Mouse (Mus musculus) skeletal muscle tissue, adult 2 months (tissue): Measurements from ENCODE around the gene Csrp2.
A peak's percentile ranks its signal among the peaks of the same experiment; 100 is the strongest.

Source experiments
- DNase-seq: peaks from one replicate; pipeline ENCODE4 v3.0.0-alpha.2; 2012; ENCODE audit warnings: low read depth, low spot score

Gene Csrp2

GRCm38 (mm10) chr10:110919531-110920343 is at the start of gene Csrp2:
Csrp2 (plus strand) TSS chr10:110919789.
- DNase-seq: peak; percentile 86

DNA sequence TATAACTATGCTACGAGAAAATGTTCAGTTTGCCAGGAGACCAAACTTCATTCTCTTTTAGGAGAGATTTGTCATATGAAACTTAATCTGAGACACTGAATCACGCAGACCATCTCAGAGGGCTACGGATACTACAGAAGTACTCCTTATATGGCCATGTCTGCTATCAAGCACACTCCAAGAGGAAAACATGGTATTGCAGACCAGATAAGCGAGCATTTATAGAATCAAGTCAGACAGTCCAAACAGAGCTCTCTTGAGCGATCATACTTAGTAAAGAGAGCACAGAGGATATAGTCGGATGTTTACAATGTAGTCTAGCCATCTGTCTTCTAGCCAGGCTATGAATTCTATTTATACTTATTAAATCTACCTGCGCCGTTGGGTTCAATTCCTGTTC is 44.7 kb upstream of the Csrp2 start:
- no peak for DNase-seq

DNA sequence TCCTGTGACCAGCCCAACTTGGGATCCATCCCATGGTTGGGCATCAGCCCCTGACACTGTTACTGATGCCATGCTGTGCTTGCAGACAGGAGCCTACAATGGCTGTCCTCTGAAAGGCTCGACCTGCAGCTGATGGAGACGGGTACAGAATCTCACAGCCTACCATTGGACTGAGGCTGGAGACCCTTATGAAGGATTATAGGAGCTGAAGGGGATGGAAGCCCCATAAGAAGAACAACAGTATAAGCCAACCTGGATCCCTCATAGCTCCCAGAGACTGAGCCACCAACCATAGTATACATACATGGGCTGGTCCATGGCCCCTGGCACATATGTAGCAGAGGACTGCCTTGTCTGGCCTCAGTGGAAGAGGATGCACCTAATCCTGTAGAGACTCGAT is 42.6 kb upstream of the Csrp2 start:
- DNase-seq: no peak

- DNase-seq: no peak
Measured at GRCm38 (mm10) chr10:110877851-110878250, 41.7 kb upstream of the Csrp2 start.

GRCm38 (mm10) chr10:110878641-110879040 is 40.9 kb upstream of the Csrp2 start:
- no peak for DNase-seq

DNA sequence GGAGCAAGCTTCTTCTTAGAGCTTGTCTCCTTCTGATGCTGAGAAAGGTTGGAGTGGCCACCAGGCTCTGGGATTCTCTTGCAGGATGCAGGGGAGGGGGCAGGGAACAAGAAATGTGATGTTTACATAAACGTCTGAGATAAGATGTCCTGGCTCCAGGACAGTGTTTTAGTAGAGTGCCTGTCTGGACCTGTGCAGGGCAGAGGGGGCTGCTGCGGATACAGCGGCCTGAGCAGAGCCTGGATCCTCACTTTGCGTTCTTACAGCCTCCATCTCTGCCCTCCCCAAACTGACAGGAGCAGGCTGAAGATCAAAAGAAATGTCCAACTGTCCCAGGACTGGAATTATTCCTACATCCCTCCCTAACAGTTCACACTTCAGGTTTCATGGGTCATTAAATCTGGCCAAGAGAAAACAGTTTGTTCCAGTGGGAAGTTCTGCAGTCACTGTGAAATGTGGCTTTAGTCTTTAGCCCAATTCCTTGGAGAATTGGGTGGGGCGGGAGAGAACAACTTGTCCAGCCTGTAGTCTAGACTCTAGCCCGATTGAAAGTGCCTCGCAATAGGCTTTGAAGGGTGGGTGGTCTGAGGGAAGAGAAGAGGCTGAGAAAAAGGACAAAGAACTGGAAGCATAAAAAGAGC is 40.0 kb upstream of the Csrp2 start:
- DNase-seq: peak; percentile 57

GRCm38 (mm10) chr10:110881346-110881745 is 38.2 kb upstream of the Csrp2 start:
- DNase-seq: no peak

DNA sequence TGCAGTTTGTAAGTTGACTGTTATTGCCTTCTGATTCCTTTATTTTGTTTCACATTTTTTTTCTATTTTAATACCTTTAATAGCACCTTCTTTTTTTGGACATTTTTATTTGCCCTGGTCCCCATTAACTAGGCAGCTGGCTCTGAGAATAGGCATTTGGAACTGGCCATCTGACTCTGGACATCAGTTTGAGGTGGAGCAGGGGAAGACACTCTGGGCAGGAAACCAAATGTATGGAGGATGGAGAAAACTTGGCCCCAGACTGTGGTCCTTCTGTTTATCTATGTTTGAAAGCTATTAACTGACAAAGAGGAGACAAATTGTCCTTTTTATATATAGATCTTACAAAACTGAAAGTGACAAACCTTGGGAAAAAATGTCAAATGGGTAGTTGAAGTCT is 36.9 kb upstream of the Csrp2 start:
- no peak for DNase-seq

- no peak for DNase-seq
Measured at GRCm38 (mm10) chr10:110890656-110891272, 28.8 kb upstream of the Csrp2 start.

GRCm38 (mm10) chr10:110899744-110900501 is 19.7 kb upstream of the Csrp2 start:
- peak; percentile 45 for DNase-seq

DNA sequence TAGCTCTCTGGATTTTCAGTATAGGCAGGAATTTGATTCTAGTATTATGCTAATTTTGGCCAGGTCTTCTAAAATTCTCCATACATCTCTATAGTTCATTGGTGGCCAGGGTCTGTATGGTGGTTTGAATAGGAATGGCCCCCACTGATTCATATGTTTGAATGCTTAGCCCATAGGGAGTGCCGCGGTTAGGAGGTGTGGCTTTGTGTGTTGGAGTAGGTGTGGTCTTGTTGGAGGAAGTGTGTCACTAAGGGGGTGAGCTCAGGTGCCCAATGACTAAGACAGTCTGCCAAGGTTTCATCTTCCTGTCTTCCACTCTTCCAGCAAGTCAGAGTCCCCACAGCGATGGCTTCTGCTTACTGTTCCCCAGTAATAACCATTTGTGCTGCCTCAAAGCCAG is 15.7 kb upstream of the Csrp2 start:
- no peak for DNase-seq

DNA sequence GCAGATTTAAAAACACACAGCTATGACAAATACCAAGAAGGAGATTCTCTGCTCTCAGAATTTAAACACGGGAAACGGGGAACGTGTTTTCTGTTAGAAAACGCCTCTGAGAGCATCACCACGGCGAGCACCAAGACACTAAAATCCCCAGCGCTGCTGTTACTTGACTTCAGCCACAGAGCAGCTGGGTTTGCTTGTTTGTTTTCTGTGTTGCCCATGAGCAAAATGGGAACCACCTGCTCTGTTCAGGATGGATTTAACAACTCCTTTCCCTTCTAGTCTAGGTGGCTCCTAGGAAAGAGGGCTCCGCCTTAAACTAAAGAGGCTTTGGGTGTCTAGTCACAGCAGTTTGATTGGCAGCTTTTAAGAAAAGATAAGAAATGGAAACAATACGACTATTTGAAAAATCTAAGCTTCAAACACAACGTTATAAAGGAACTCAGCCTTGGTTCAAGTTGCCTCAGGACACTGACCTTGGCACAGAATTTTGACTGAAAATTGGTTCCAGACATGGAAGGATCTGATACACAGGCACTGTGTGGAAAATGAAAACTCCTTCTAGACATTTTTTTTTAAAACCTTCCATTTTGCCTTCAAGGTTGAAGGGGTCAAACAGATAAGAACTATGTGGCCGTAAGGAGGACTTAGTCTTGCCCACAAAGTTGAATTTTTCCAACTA is 2.8 kb upstream of the Csrp2 start:
- DNase-seq: no peak

DNA sequence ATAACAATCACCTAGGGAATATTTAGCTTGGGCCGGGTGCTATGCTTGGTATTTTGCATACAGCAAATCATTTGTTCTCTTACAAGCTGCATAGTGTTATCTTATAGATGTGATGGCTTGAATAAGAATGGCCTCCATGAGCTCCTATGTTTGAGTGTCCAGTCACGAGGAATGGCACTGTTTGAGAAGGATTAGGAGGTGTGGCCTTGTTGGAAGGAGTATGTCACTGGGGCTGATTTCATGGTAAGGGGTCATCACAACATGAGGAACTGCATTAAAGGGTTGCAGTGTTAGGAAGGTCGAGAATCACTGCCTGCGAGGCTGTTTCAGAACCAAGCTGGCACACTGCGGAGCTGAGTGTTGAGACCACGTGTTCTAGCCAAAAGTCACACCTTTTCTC is 2.1 kb upstream of the Csrp2 start:
- DNase-seq: no peak

- DNase-seq: no peak
Measured at GRCm38 (mm10) chr10:110918414-110919391, 886 bp upstream of the Csrp2 start.

- DNase-seq: no peak
Measured at GRCm38 (mm10) chr10:110920368-110920950, 870 bp downstream of the Csrp2 start.

DNA sequence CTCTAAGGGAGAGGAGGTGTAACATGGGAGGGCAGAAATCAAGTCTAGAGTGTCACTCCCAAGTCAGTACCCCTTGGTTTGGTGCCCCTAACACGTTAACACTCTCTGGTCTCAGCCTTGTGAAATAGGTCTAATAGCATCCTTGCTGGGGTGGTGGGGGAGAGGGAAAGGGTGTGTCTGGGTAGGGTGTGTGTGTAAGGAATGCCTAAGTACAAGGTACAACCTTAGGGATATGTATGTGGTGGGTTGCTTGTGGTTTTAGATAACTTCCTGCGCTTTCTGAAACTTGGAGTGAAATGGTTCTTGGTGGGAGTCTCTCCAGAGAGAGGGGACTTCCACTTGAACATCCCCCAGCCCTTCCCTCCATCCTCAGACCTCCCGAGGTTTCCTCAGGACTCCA is 2.3 kb downstream of the Csrp2 start:
- DNase-seq: no peak

DNA sequence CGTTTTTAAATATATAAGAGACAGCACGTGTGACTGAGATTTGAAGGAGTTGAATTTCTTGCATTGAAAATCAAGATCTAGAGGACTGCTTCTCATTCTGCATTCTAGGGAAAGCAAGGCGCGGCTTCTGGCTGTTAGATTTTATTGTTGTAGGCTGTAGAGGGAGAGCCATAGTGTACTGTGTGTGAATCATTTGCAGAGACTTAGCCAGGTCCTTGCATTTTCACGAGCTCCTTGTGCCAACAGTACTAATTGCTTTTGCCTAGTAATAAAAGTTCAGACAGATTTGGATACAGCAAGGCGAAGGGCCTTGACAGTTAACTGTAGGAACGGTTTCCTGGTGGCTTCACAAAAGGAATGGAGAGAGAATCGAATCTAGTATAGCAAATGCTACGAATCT is 3.0 kb downstream of the Csrp2 start:
- DNase-seq: no peak

DNA sequence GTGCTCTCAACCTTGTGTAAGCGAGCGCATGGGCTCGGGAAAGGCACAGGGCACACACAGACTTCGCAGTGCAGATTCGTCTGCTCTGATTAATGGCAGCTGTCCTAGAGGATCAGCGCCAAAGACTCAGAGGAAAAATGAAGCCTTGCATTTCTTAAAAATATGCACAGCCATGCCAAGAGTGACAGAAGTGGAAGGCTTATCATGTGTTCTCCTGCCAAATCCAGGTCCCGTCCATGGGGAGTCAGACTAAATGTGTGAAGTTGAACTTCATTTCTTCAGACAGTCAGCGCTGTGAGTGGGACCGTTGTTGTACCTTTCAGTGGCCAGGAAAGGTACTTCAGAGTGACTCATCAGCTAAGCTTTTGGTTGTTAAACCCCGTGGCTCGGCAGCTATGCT is 7.9 kb downstream of the Csrp2 start:
- peak; percentile 30 for DNase-seq

DNA sequence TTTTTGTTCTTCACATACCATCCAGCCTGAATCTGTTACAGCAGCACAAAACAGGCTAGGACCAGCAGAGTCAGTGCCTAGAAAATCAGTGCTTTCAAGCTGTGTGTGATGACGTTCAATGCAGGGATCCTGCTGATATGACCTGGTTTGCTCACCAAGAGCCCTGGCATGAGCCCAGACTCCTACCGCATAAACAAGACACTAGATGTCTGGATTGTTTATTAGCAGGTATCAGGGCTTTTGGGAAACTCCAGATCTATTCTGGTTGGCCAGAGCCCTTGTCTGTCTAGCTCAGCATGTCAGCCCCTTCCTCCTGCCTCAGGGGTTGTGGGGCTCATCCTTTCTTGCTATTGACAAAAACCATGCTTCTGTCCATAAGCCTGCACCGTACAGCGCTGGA is 10.2 kb downstream of the Csrp2 start:
- no peak for DNase-seq
